ENCODE assay signal across 20 mouse cellular contexts in the genomic region with DNA sequence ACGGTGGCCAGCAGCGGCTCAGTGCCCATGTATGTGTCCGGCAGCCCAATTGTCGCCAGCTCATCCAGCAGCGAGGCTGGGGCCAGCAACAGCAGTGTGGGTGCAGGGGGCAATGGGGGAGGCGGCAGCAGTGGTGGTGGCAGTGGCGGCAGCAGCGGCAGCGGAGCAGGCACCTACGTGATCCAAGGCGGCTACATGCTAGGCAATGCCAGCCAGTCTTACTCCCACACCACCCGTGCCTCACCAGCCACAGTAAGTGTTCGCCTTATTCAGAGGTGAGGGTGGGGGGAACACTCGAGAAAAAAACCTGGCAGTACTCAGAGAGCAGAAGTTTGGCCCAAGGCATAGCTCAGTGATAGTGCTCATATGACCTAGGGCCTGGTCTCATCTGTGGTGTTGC. TPM values are rescaled to one million over a fixed set of nuclear protein-coding genes. Genes with fewer than 3 reads are reported as not detected.
"Had no signal": no experiment of that assay in that cellular context is flagged by ENCODE, and none has a peak within 500 bp of the region (broad histone marks: within the 10 kb centered on the region; RNA-seq: fewer than 3 reads in every experiment).

No protein-coding gene starts in this region.

- ATAC-seq: hindbrain, postnatal 0 days; intestine, embryonic 16.5 days; liver, embryonic 12.5 days had no signal

- DNase-seq: gastrocnemius, postnatal 14 days; gastrocnemius, postnatal 36 days; heart, adult 11 months; heart, adult 2 months; heart, postnatal 14 days; heart, postnatal 36 days; kidney, postnatal 10 days had no signal

RNA-seq across cellular contexts. Expression of a gene that starts 38.0 kb away (rescaled TPM):
- total RNA-seq: gastrocnemius, adult 18-20 months; gastrocnemius, adult 8-10 months; gastrocnemius, postnatal 36 days; heart, adult 2 months; heart, postnatal 36 days; hindbrain, postnatal 0 days; layer of hippocampus, adult 2 months; layer of hippocampus, postnatal 10 days; layer of hippocampus, postnatal 25 days; left cerebral cortex, adult 2 months; left cerebral cortex, postnatal 14 days; left cerebral cortex, postnatal 36 days; liver, adult 2 months had no signal

RNA-seq across cellular contexts. Expression of a gene that starts 43.0 kb away (rescaled TPM):
- total RNA-seq: gastrocnemius, adult 18-20 months; gastrocnemius, adult 8-10 months; gastrocnemius, postnatal 14 days; gastrocnemius, postnatal 36 days; heart, adult 2 months; heart, postnatal 14 days; heart, postnatal 36 days; hematopoietic stem cell, adult 5-6 weeks; layer of hippocampus, adult 2 months; layer of hippocampus, postnatal 10 days; layer of hippocampus, postnatal 25 days; left cerebral cortex, adult 2 months; left cerebral cortex, postnatal 14 days; left cerebral cortex, postnatal 36 days; liver, adult 2 months had no signal
